ENCODE assay signal across 7 mouse cellular contexts in the genomic region with DNA sequence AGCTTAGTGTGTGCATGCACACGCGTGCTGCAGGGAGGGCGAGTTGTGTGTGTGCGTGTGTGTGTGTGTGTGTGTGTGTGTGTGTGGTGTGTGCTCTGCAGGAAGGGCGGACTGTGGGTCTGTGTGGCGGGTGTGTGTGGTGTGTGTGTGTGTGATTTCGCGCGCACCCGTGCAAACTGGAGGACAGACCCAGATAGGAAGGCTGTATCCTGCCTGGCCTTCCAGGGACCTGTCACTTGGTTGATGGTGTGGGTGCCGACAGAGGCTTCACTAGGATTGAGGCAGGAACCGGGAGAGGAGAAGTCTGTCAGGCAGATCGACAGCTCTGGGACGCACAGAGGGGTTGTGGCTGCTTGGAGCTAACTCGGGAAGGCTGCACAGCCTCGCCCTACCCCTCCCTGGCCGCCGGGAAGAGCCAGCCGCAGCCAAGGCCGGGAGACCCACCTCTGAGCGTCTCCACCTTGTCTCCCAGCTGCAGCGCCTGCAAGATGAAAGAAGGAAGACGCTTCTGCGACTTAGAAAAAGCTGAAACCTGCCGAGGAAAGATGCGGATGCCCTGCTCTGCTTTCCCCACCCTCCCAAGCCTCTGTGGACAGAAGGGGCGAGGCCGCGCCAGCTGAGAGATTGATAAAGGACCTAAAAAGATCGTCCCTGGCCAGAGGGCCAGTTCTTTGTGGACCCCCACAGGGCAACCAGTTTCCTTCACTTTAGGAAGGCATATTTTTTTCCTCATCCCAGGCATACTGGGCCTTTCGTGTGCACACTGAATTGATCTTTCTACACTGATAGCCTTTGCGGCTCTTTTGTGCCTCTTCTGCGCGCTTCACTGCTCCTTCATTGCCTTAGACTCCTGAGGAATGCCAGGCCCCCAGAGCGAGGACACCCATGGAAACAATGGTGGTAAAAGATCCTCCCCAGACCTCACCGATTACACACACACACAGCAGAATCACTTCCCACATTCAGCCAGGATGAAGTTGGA. TPM values are rescaled to one million over a fixed set of nuclear protein-coding genes. Genes with fewer than 3 reads are reported as not detected.
DNase-seq lines count a peak whose midpoint lies in the region; ATAC-seq and TF ChIP-seq lines count a peak whose summit lies in the region.

No protein-coding gene starts in this region.

- peak overlapping the region; percentile 91 for H3K9ac ChIP-seq in forebrain, postnatal 0 days

- H3K4me3 ChIP-seq in forebrain, postnatal 0 days (ENCODE audit: low read depth, low read length), result peak overlapping the region; percentile 96
- H3K4me3 ChIP-seq in hindbrain, embryonic 10.5 days, result peak overlapping the region; percentile 91

- 1% methylated on average over 36 of the region's 36 CpGs for WGBS in forebrain, postnatal 0 days
- 1% methylated on average over 36 of the region's 36 CpGs for WGBS in hindbrain, embryonic 10.5 days

- no peaks in the 10 kb centered on the region for H3K36me3 ChIP-seq in forebrain, postnatal 0 days (ENCODE audit: insufficient read depth)
- no peaks in the 10 kb centered on the region for H3K36me3 ChIP-seq in hindbrain, embryonic 10.5 days

- no peak for TF ChIP-seq CTCF in forebrain, postnatal 0 days (IDR thresholded peaks at IDR 0.05; ENCODE audit: low read depth)

- peak overlapping the region; percentile 97 for H3K27ac ChIP-seq in forebrain, postnatal 0 days (ENCODE audit: low read depth, low read length)
- peak overlapping the region; percentile 99 for H3K27ac ChIP-seq in hindbrain, embryonic 10.5 days

- peak; percentile 38 for DNase-seq in WW6 (ENCODE audit: low read depth, low spot score)
- DNase-seq in cerebellum, adult 18-20 months, result peak; percentile 64 to 72
- DNase-seq in forebrain, postnatal 0 days, result peak; percentile 81
- DNase-seq in hindbrain, embryonic 10.5 days (ENCODE audit: low spot score), result peak; percentile 77
- peak; percentile 53 for DNase-seq in left cerebral cortex, adult 11 months (ENCODE audit: low spot score)
- peak; percentile 32 for DNase-seq in lung, postnatal 36 days
- DNase-seq in right cerebral cortex, postnatal 14 days, result peak; percentile 52

- no peaks in the 10 kb centered on the region for H3K9me3 ChIP-seq in forebrain, postnatal 0 days (ENCODE audit: low read length)
- H3K9me3 ChIP-seq in hindbrain, embryonic 10.5 days, result no peaks in the 10 kb centered on the region

- peak overlapping the region; percentile 83 for H3K4me2 ChIP-seq in forebrain, postnatal 0 days (ENCODE audit: low read depth)

- peaks cover 17% of the 10 kb centered on the region for H3K4me1 ChIP-seq in forebrain, postnatal 0 days (ENCODE audit: insufficient read depth)
- peaks cover 48% of the 10 kb centered on the region for H3K4me1 ChIP-seq in hindbrain, embryonic 10.5 days (replicated peaks)

- peak; percentile 69 for ATAC-seq in forebrain, postnatal 0 days

- no peaks in the 10 kb centered on the region for H3K27me3 ChIP-seq in forebrain, postnatal 0 days (ENCODE audit: insufficient read depth, low read length)
- H3K27me3 ChIP-seq in hindbrain, embryonic 10.5 days (ENCODE audit: insufficient read depth, poor library complexity, severe bottlenecking), result no peaks in the 10 kb centered on the region

RNA-seq across cellular contexts. Expression of gene 1700025G04Rik, which starts 0.9 kb away (rescaled TPM):
- total RNA-seq in forebrain, postnatal 0 days (2014; rRNA removed), result 36.8 and 43.2 TPM in 2 replicates
- 17.0 and 25.5 TPM in 2 replicates for polyA plus RNA-seq in forebrain, postnatal 0 days (2015; fragmentation: Nextera tagmentation; extraction: Ambion mirVana)
- 21.4 and 27.7 TPM in 2 replicates for polyA plus RNA-seq in hindbrain, embryonic 10.5 days (2016; fragmentation: Nextera tagmentation; extraction: Ambion mirVana)

Comparison
In these comparisons a context has a peak if more than half of its experiments do, and no peak if none do; other contexts are left out.
1. Peak in every context shown above with its lines: DNase-seq, ATAC-seq, H3K4me3 ChIP-seq and H3K27ac ChIP-seq.